Mouse (Mus musculus) kidney, embryonic 14.5 days (tissue): ENCODE data around the gene Zic4. TPM values are rescaled to one million over a fixed set of nuclear protein-coding genes. Genes with fewer than 3 reads are reported as not detected.

ENCODE experiments used
- ATAC-seq: fragments of 200-750 bp; cut with Nextera tagmentation; 2 replicates; pipeline ENCODE4 v1.8.0; 2017; ENCODE audit warnings: moderate number of reproducible peaks, mild to moderate bottlenecking, moderate TSS enrichment, moderate library complexity; ENCODE audit not compliant: low FRiP score, low TSS enrichment
- H3K27ac ChIP-seq: fragments of 300-500 bp; sonication (generic); 2 replicates; pipeline ENCODE4 v1.5.1; 2014; ENCODE audit warnings: low read depth, mild to moderate bottlenecking, low read length, moderate library complexity, mixed read lengths
- H3K27me3 ChIP-seq: fragments of 300-500 bp; sonication (generic); 2 replicates; pipeline ENCODE4 v1.6.1; 2014; ENCODE audit warnings: mild to moderate bottlenecking, low read length; ENCODE audit not compliant: control insufficient read depth, insufficient read depth
- H3K36me3 ChIP-seq: fragments of 300-500 bp; sonication (generic); 2 replicates; pipeline ENCODE4 v1.6.1; 2014; ENCODE audit warnings: low read length, mixed read lengths; ENCODE audit not compliant: control insufficient read depth, insufficient read depth
- H3K4me1 ChIP-seq: fragments of 300-500 bp; sonication (generic); 2 replicates; pipeline ENCODE4 v1.6.1; 2014; ENCODE audit warnings: low read length, mixed read lengths; ENCODE audit not compliant: control insufficient read depth, insufficient read depth
- H3K4me2 ChIP-seq: fragments of 300-500 bp; sonication (generic); replicated peaks from 2 replicates; pipeline ENCODE4 v1.6.1; 2014; ENCODE audit warnings: low read depth, mild to moderate bottlenecking, low read length
- H3K4me3 ChIP-seq: fragments of 300-500 bp; sonication (generic); 2 replicates; pipeline ENCODE4 v1.5.1; 2014; ENCODE audit warnings: mild to moderate bottlenecking, low read length
- H3K9ac ChIP-seq: fragments of 300-500 bp; sonication (generic); 2 replicates; pipeline ENCODE4 v1.6.1; 2014; ENCODE audit warnings: low read depth, mild to moderate bottlenecking, low read length, moderate library complexity
- H3K9me3 ChIP-seq: fragments of 300-500 bp; sonication (generic); 2 replicates; pipeline ENCODE4 v1.6.1; 2016; ENCODE audit warnings: low read length; ENCODE audit not compliant: control insufficient read depth
- WGBS: fragments of 180-500 bp; shearing (Covaris S2); extraction: QIAGEN DNeasy Blood & Tissue Kit; methylation state at CpG from one replicate; pipeline ENCODE4 v1.1.7; 2014; 5-methylcytosine and 5-hydroxymethylcytosine counted together
- polyA plus RNA-seq: library from polyadenylated mRNA; unstranded; fragments of >200 nt; fragmentation: Nextera tagmentation; extraction: Ambion mirVana; gene quantifications from 2 replicates; pipeline ENCODE4 v1.2.1, GENCODE M21; 2014

Gene Zic4
- polyA plus RNA-seq, 1 experiment from 2014 or later, result not detected

DNA sequence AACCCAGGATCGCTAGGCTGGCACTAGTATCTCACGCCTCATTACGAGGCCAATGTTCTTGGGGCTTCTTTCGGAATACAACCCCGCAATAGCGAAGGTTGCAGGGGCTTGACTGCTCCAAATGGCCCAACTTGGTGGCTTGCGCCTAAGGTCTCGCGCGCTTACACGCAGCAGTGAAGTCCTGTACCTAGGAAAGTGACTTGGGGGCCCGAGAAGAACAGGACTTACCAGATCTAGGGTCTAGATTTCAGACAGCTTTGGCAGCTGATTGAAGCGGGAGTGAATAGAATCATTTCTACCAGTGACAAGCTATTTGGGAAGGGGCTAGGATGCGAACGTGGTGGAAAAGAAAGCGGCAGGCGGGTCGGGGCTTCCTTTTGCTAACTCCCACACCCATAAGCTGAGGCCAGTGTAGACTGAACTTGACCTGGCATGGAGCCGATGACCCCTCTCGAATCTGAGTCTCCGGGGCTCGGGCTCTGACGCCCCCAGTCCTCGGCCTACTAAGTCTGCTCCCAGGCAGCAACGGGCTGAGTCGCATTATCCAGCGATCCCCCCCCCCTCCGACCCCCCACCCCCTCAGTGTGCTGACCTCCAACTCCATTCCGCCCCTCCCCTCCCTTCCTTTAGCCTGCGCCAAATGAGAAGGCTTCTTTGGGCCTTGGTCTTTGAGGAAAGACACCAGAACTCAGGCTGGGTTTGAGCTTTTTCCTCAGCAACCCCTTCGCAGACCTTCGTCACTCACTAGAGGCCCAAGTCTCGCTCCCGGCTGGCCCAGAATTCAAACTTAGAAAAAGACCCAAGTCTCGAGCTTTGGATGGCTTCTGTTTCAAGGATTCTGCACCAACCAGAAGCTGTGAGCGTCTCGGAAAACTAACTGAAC, 8.4 kb upstream of the Zic4 start:
- Histone ChIP-seq H3K36me3 (no peaks in the 10 kb centered on the region), H3K9me3 (no peaks in the 10 kb centered on the region), H3K4me1 (peaks cover 5% of the 10 kb centered on the region; the same call in 1 of the 2 replicates), H3K9ac (no peak overlapping the region), H3K27ac (no peak overlapping the region), H3K27me3 (peaks cover 89% of the 10 kb centered on the region), H3K4me2 (no peak overlapping the region), H3K4me3 (no peak overlapping the region)
- WGBS, result 3% methylated on average over 36 of the region's 37 CpGs
- ATAC-seq, result no peak

DNA sequence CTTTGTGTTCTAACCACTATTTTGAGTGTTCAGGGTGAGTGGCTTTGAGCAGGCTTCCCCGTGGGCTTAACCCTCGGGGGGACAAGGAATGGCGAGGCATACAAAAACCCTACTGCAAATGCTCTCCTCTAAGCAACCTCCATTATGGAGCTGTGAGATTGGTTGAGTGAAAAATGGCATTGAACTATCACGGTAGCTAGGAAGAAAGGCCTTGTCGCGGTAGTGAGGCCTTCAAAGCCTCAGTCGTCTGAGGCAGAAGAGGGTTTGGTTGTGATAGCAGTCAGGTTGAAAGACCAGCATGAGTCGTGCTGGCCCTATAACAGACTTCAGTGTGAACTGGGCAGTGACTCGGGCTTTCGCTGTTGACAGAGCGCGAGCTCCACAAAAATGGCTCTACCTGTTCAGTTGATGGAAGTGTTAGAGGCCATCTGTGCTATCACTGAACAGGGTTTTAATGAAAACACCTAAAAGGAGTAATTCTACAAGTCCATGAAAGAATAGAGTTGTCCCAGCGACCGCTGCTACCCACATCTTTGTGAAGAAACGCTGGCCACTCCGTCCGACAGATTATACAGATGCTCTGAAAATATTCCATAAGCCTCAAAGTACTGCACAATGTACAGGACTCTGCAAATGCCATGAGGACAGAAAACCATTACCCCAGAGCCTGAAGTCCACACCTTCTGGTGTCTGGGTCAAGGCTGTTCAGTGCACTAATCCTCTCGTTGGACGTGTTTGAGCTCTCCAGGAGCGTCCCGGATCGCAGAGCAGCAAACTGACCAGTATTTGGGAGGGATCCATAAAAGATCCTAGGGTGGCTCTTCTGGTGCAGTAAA, 7.6 kb upstream of the Zic4 start:
- 1% methylated on average over 22 of the region's 22 CpGs for WGBS
- Histone ChIP-seq H3K4me1 (peaks cover 5% of the 10 kb centered on the region; the same call in 1 of the 2 replicates), H3K27me3 (peaks cover 93% of the 10 kb centered on the region), H3K4me3 (no peak overlapping the region), H3K36me3 (no peaks in the 10 kb centered on the region), H3K9me3 (no peaks in the 10 kb centered on the region), H3K9ac (no peak overlapping the region), H3K4me2 (no peak overlapping the region), H3K27ac (no peak overlapping the region)
- ATAC-seq, result peak; percentile 20; the same call in 1 of the 2 replicates

DNA sequence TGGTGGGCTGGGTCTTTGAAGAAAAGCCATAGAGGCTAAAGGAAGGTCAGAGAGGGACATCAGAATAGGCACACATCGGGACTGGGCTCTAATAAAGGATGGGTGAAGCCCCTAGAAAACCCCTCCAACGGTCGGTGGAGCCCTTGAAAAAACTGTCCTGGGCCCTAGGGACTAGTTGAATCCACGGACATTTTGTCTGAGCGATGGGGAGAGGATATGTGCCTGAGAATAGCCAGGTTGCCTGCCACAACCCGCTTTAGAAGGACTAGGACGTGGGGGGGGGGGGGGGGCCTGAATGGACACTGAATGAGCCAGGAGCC, 7.0 kb upstream of the Zic4 start:
- peaks cover 93% of the 10 kb centered on the region for H3K27me3 ChIP-seq
- H3K4me1 ChIP-seq, result peaks cover 5% of the 10 kb centered on the region; the same call in 1 of the 2 replicates
- no peaks in the 10 kb centered on the region for H3K36me3 ChIP-seq
- WGBS, result under 1% methylated on average over 7 of the region's 7 CpGs
- no peak overlapping the region; the same call in 1 of the 2 replicates for H3K4me2 ChIP-seq
- no peak overlapping the region for H3K9ac ChIP-seq
- ATAC-seq, result no peak
- no peak overlapping the region for H3K27ac ChIP-seq
- 0 out of 2 replicates have a peak overlapping the region, but pooled peaks have one; percentile 13 for H3K4me3 ChIP-seq
- no peaks in the 10 kb centered on the region for H3K9me3 ChIP-seq

DNA sequence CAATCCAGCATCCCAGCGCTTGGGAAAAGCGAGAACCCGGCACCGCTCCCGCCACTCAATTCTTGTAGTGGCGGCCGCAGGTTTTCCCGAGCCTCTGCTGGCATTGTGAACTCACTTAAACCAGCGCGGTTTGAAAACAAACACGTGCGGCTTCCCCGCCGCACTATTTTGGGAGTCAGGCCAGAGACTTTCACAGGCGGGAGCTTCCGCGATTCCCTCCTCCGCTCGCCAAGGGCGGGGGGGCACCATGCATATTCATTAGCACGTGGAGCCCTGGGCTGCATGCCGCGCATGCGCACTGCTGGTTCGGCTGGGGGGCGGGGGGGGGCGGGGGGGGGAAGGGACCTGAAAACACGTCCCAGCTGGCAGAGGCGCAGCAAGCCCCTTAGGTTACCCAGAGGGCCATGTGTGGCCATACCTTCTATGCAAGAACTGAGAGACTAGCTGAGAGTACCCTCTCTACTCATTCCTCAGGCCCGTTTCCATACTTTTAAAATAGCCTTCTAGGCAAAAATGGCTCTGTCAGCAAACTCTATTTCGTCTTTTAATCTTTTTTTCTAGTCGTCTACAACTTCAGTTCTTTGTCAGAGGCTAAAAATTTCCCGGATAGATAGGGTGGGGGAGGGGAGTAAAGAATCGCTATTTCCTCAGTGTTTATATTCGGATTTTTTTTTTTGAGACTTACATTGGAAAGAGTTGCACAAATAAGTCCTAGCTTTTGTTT, 6.4 kb upstream of the Zic4 start:
- H3K27me3 ChIP-seq, result peaks cover 89% of the 10 kb centered on the region
- peak; percentile 63; the same call in 1 of the 2 replicates for ATAC-seq
- H3K4me2 ChIP-seq, result peak overlapping the region; percentile 26
- H3K27ac ChIP-seq, result no peak overlapping the region
- WGBS, result under 1% methylated on average over 35 of the region's 35 CpGs
- no peaks in the 10 kb centered on the region for H3K9me3 ChIP-seq
- no peaks in the 10 kb centered on the region for H3K36me3 ChIP-seq
- peaks cover 5% of the 10 kb centered on the region; the same call in 1 of the 2 replicates for H3K4me1 ChIP-seq
- peak overlapping the region; percentile 13 for H3K4me3 ChIP-seq
- H3K9ac ChIP-seq, result no peak overlapping the region

DNA sequence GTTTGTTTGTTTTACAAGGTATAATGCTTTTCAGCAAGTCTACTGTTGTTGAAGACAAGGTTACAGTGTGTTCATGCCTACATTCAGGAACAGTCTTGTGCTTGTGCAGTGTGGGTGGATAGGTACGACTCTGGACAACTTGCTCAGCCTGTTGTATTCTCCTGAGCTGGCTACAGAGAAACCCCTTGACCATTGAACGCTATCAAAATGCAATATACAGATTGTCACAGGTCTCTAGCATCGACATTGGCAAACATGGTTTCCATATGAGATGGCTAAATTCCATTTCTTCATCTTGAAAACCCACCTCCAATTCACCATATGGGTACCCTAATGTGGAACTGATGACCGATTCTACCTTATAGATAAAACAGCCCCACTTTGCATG, 5.9 kb upstream of the Zic4 start:
- Histone ChIP-seq H3K27me3 (peaks cover 83% of the 10 kb centered on the region), H3K27ac (no peak overlapping the region), H3K4me3 (no peak overlapping the region), H3K9me3 (no peaks in the 10 kb centered on the region), H3K4me1 (peaks cover 5% of the 10 kb centered on the region; the same call in 1 of the 2 replicates), H3K9ac (no peak overlapping the region), H3K36me3 (no peaks in the 10 kb centered on the region), H3K4me2 (no peak overlapping the region)
- 14% methylated on average over 4 of the region's 4 CpGs for WGBS
- no peak for ATAC-seq

DNA sequence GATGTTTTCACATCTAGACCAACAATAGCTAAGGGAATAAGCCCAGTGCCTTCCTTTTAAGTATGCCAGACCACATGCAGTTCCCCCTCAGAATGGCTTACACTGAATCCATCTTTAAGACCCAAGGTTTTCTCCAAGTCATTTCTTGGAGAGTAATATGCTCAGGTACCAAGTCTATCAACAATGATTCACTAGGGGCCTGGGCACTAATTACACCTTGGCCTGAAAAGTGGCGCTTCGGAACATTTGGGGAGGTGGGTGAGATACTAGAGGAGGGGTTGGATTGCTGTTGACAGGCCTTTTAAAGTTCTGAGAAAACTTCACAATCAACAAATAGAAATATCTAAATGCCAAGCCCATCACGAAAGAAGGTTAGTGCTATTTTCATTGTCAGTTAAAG, 4.9 kb upstream of the Zic4 start:
- Histone ChIP-seq H3K4me2 (no peak overlapping the region), H3K36me3 (no peaks in the 10 kb centered on the region), H3K4me3 (no peak overlapping the region), H3K9me3 (no peaks in the 10 kb centered on the region), H3K9ac (no peak overlapping the region), H3K27me3 (peaks cover 83% of the 10 kb centered on the region), H3K4me1 (peaks cover 5% of the 10 kb centered on the region; the same call in 1 of the 2 replicates), H3K27ac (no peak overlapping the region)
- ATAC-seq, result no peak
- 3% methylated on average over 3 of the region's 3 CpGs for WGBS

DNA sequence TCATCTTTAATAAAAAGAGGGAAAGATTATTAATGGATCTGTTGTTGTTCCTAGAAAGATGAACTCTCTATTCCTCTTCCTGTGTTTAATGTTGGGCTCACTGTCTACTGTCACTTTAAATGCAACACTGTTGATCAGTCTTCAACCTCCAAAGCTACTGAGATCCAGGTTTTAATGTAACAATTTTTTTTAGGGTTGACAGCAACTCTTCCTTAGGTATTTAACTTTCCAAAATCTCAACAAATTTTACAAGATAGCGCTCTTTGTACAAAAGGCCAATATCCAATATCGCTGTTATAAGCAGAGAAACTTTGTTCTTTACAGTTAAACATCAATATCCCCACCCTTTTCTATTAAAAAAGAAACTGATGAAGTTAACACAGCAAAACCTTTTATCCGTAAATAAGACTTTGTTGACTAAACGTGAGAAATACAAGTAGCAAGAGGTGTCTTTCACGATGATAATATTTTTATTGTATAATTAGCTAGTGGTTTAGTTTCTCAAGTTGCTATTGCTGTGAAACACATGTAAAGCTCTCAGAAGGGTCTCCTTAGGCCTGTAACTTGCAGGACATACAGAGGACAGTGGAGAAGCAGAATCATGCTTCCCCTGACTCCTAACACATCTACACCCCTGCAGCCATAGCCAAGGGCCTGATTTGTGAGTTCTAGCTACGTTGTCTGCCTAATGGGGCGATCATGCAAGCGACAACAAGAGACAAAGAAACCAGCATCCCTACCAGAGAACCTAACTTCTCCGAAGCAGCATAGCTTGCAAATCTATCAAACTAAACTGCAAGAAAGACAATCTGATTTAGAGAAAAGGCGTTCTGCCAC, 3.1 kb upstream of the Zic4 start:
- H3K4me1 ChIP-seq, result peaks cover 5% of the 10 kb centered on the region; the same call in 1 of the 2 replicates
- no peaks in the 10 kb centered on the region for H3K36me3 ChIP-seq
- WGBS, result 7% methylated on average over 10 of the region's 10 CpGs
- H3K27me3 ChIP-seq, result peaks cover 84% of the 10 kb centered on the region
- no peak overlapping the region for H3K27ac ChIP-seq
- no peak for ATAC-seq
- no peaks in the 10 kb centered on the region for H3K9me3 ChIP-seq
- no peak overlapping the region for H3K4me3 ChIP-seq
- H3K9ac ChIP-seq, result no peak overlapping the region
- H3K4me2 ChIP-seq, result no peak overlapping the region
